Mouse (Mus musculus) spleen, adult 2 months (tissue): ENCODE results near the gene Fam184a.

ENCODE experiments used
- CTCF ChIP-seq: fragments of 200-500 bp; IDR thresholded peaks from 2 replicates; pipeline ENCODE4 v1.5.1; 2011; ENCODE audit warnings: mild to moderate bottlenecking, inconsistent platforms; ENCODE audit not compliant: insufficient read depth, insufficient read length, insufficient replicate concordance; ENCODE audit errors: extremely low read depth
- POLR2A ChIP-seq: fragments of 200-500 bp; IDR thresholded peaks from 2 replicates; pipeline ENCODE4 v1.6.1; 2011; ENCODE audit warnings: low read depth, low read length, inconsistent platforms

DNA sequence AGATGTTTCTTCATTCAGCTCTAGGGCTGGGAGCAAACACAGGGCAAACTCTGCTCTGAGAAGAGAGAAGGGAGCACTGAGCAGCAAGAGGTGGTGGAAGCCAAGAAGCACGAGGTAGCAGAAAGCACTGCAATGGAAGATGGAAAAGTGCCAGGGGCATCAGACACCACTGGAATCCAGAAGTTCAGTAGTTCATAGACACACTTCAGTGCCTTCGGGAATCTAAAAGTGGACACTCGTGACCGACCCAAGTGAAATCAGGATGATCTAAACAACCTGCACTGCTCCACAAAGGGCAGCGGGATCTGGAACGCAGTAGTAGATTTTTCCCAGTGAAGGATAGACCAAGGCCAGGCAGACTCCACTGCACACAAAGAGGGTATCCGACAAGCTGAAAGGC is 18.6 kb downstream of the Fam184a start:
- TF ChIP-seq CTCF (no peak), POLR2A (no peak)
